Mouse (Mus musculus): ENCODE results near the gene Gbp3.

DNA sequence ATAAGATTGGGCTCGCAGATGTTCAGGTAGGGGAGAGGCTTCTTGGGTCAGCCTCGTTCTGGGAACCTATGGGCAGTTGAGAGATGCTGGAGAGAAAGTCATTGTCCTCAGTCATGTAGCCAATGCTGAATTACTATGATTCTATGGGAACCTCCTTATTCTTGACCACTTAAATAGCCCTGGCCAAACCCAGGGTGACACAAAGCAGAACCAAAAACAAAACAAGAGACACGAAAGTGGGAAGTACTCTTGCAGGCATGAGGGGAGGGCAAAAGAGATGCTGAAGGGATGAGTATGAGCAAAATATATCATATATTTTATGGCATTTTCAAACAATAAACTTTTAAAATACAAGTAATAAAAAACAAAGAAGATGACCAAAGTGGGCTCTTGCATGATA is 17.3 kb downstream of the Gbp3 start:
- no peak for TF ChIP-seq CTCF (IDR thresholded peaks at IDR 0.05; ENCODE audit: insufficient read depth, low read length)
- no peak for TF ChIP-seq POLR2A (IDR thresholded peaks at IDR 0.05; ENCODE audit: borderline replicate concordance, extremely low read depth, low read depth, low read length)

Data from lung, adult 2 months (tissue).